Mouse (Mus musculus): ENCODE data around the gene Pglyrp1.

GRCm38 (mm10) chr7:18896536-18896935, 25.4 kb downstream of the Pglyrp1 start:
- TF ChIP-seq CTCF (IDR thresholded peaks at IDR 0.05; ENCODE audit: insufficient read depth, low read depth, low read length) (peak; percentile 56), POLR2A (IDR thresholded peaks at IDR 0.05; ENCODE audit: insufficient read depth, low read depth, low read length) (no peak)

All from olfactory bulb, adult 2 months (tissue).